8 mouse cellular contexts compared by ENCODE assay signal in the genomic region with DNA sequence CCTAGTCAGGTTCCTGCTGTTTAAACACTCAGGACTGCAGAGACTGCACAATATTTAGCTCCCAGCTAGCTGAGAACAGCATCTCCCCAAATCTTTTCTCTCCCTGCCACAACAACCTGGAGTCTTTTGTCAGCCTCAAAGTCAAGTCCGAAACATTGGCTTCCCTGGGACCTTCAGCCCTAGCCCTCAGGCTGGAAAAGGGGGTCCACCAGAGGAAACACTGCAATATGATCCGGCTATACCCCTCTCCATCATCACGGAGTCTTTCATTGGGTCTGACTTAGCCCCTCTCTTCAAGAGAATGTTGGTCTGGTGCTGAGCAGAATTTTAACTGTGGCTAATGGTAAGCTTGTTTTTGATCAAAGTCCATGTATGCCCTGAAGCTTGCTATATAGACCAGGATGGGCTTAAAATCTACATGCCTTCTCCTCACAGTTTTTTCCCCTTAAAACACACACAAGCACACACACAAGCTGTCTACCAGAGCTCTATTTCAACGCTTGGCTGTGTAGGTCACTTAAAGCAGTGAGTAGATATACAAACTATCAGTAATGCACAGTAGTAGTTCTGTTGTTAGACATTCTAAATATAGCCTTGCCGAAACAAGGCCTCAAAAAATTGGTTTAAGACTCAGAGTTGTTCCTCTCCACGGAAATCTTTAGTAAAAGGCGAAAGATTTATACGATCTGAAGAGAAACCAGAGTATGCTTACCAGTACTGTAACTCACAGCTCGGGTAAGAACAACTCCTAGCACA. TPM values are rescaled to one million over a fixed set of nuclear protein-coding genes. Genes with fewer than 3 reads are reported as not detected.
DNase-seq lines count a peak whose midpoint lies in the region; ATAC-seq lines count a peak whose summit lies in the region.

No protein-coding gene starts in this region.

- H3K36me3 ChIP-seq in kidney, embryonic 16.5 days (ENCODE audit: insufficient read depth, low read length) = no peaks in the 10 kb centered on the region
- H3K36me3 ChIP-seq in limb, embryonic 12.5 days = no peaks in the 10 kb centered on the region
- H3K36me3 ChIP-seq in neural tube, embryonic 13.5 days = no peaks in the 10 kb centered on the region

- no peak for DNase-seq in kidney, postnatal 14 days
- peak; percentile 95 for DNase-seq in Muller cell, postnatal 12 days (ENCODE audit: inconsistent ontology term)
- DNase-seq in frontal cortex, postnatal 25 days (ENCODE audit: low spot score in 2 of 2) = no peak
- no peak for DNase-seq in urinary bladder, postnatal 10 days (ENCODE audit: low spot score)

- H3K27ac ChIP-seq in kidney, embryonic 16.5 days (ENCODE audit: low read length) = peak overlapping the region; percentile 95
- H3K27ac ChIP-seq in limb, embryonic 12.5 days = peak overlapping the region; percentile 87
- H3K27ac ChIP-seq in neural tube, embryonic 13.5 days (replicated peaks) = peak overlapping the region; percentile 85

- peaks cover 39% of the 10 kb centered on the region for H3K4me1 ChIP-seq in kidney, embryonic 16.5 days (ENCODE audit: insufficient read depth, low read length)
- H3K4me1 ChIP-seq in limb, embryonic 12.5 days (replicated peaks) = peaks cover 36% of the 10 kb centered on the region
- peaks cover 39% of the 10 kb centered on the region for H3K4me1 ChIP-seq in neural tube, embryonic 13.5 days (replicated peaks)

- H3K27me3 ChIP-seq in kidney, embryonic 16.5 days (ENCODE audit: insufficient read depth, low read length) = no peaks in the 10 kb centered on the region
- no peaks in the 10 kb centered on the region for H3K27me3 ChIP-seq in limb, embryonic 12.5 days
- H3K27me3 ChIP-seq in neural tube, embryonic 13.5 days = no peaks in the 10 kb centered on the region

- no peaks in the 10 kb centered on the region for H3K9me3 ChIP-seq in kidney, embryonic 16.5 days (ENCODE audit: low read length)
- H3K9me3 ChIP-seq in limb, embryonic 12.5 days = no peaks in the 10 kb centered on the region
- no peaks in the 10 kb centered on the region for H3K9me3 ChIP-seq in neural tube, embryonic 13.5 days

- peak overlapping the region; percentile 39 for H3K4me2 ChIP-seq in kidney, embryonic 16.5 days (replicated peaks; ENCODE audit: low read depth, low read length)
- peak overlapping the region; percentile 26; the same call in 1 of the 2 replicates for H3K4me2 ChIP-seq in limb, embryonic 12.5 days
- peak overlapping the region; percentile 41 for H3K4me2 ChIP-seq in neural tube, embryonic 13.5 days

- H3K4me3 ChIP-seq in kidney, embryonic 16.5 days (ENCODE audit: low read length) = 0 out of 2 replicates have a peak overlapping the region, but pooled peaks have one; percentile 13
- peak overlapping the region; percentile 18; the same call in 1 of the 2 replicates for H3K4me3 ChIP-seq in limb, embryonic 12.5 days (replicated peaks)
- H3K4me3 ChIP-seq in neural tube, embryonic 13.5 days = peak overlapping the region; percentile 20; the same call in 1 of the 2 replicates

- peak overlapping the region; percentile 50 for H3K9ac ChIP-seq in kidney, embryonic 16.5 days (replicated peaks; ENCODE audit: low read length)
- peak overlapping the region; percentile 18 for H3K9ac ChIP-seq in limb, embryonic 12.5 days (replicated peaks)
- H3K9ac ChIP-seq in neural tube, embryonic 13.5 days = peak overlapping the region; percentile 46

- peak; percentile 93 for ATAC-seq in kidney, embryonic 16.5 days (ENCODE audit: low FRiP score, low TSS enrichment)
- peak; percentile 76 for ATAC-seq in erythroid progenitor cell, adult 5-6 weeks (replicated peaks; ENCODE audit: low FRiP score, poor library complexity, severe bottlenecking)
- ATAC-seq in limb, embryonic 12.5 days (ENCODE audit: insufficient number of reproducible peaks, insufficient read depth, low FRiP score, low TSS enrichment, low read depth) = peak; percentile 93
- ATAC-seq in neural tube, embryonic 13.5 days (ENCODE audit: low read depth) = peak; percentile 76

- 2% methylated on average over 9 of the region's 9 CpGs for WGBS in kidney, embryonic 16.5 days
- WGBS in limb, embryonic 12.5 days = 2% methylated on average over 9 of the region's 9 CpGs
- 2% methylated on average over 9 of the region's 9 CpGs for WGBS in neural tube, embryonic 13.5 days

RNA-seq across cellular contexts. Expression of a gene that starts 1.0 kb away (rescaled TPM):
- 7.4 and 8.6 TPM in 2 replicates for polyA plus RNA-seq in kidney, embryonic 16.5 days (2015; fragmentation: Nextera tagmentation; extraction: Ambion mirVana)
- 17.7 and 28.5 TPM in 2 replicates for total RNA-seq in erythroid progenitor cell, adult 5-6 weeks (2015; ENCODE audit: low replicate concordance)
- total RNA-seq in erythroid progenitor cell, adult 5-6 weeks (2017; ENCODE audit: low replicate concordance) = 13.7 and 15.2 TPM in 2 replicates
- polyA plus RNA-seq in limb, embryonic 12.5 days (2016; fragmentation: Nextera tagmentation; extraction: Ambion mirVana) = 8.2 and 8.7 TPM in 2 replicates
- polyA plus RNA-seq in neural tube, embryonic 13.5 days (2015; fragmentation: Nextera tagmentation; extraction: Ambion mirVana) = 5.4 and 6.8 TPM in 2 replicates

RNA-seq across cellular contexts. Expression of a gene that starts 55.2 kb away (rescaled TPM):
- polyA plus RNA-seq in kidney, embryonic 16.5 days (2015; fragmentation: Nextera tagmentation; extraction: Ambion mirVana) = 3.2 and 3.3 TPM in 2 replicates
- not detected in 2 replicates for total RNA-seq in erythroid progenitor cell, adult 5-6 weeks (2015; ENCODE audit: low replicate concordance)
- total RNA-seq in erythroid progenitor cell, adult 5-6 weeks (2017; ENCODE audit: low replicate concordance) = not detected in 2 replicates
- 6.2 and 6.4 TPM in 2 replicates for polyA plus RNA-seq in limb, embryonic 12.5 days (2016; fragmentation: Nextera tagmentation; extraction: Ambion mirVana)
- 12.3 and 12.9 TPM in 2 replicates for polyA plus RNA-seq in neural tube, embryonic 13.5 days (2015; fragmentation: Nextera tagmentation; extraction: Ambion mirVana)
